In the genomic region with DNA sequence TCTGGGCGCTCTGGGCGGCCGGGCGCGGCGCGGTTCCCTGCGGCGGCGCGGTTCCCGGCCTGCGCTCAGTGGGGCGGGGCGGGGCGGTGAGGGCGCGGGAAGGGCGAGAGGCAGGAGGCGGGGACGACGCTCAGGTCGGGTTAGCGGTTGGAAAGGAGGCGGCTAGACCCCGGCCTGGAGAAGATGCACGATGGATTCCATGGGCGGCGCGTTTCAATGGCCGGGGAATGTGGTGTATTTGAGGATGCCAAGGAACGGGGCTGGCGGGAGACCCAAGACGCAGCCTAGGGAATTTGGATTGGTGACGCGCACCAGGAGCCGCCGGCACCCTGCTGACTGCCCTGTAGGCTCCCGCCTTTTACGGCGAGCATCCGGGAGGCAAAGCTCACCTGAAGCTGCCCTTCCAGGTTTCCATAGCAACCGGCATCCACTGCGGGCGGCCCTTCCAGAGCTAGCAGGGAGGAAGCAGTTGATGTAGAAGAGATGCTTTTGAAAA, we compare ENCODE assay signal across 8 mouse cellular contexts. TPM values are rescaled to one million over a fixed set of nuclear protein-coding genes. Genes with fewer than 3 reads are reported as not detected.
DNase-seq lines count a peak whose midpoint lies in the region.

No protein-coding gene starts in this region.

- DNase-seq in adrenal gland, postnatal 14 days = peak; percentile 87
- no peak for DNase-seq in adrenal gland, adult 18-20 months (ENCODE audit: low spot score in 2 of 2)
- DNase-seq in ES-CJ7 (ENCODE audit: low read depth, low spot score) = peak; percentile 92
- peak; percentile 32 to 61 for DNase-seq in cerebellum, postnatal 4 days (ENCODE audit: low spot score in 2 of 2)
- peak; percentile 69 to 77 for DNase-seq in frontal cortex, postnatal 36 days (ENCODE audit: low spot score in 2 of 2)
- DNase-seq in layer of hippocampus, postnatal 14 days (ENCODE audit: low spot score in 2 of 2) = peak; percentile 62 to 66
- DNase-seq in lung, postnatal 25 days (ENCODE audit: low spot score) = peak; percentile 69
- DNase-seq in right cerebral cortex, postnatal 36 days (ENCODE audit: low spot score in 2 of 2) = peak; percentile 69 to 74

RNA-seq across cellular contexts. Expression of a gene that starts 0.5 kb away (rescaled TPM):
- 28.9 and 33.0 TPM in 2 replicates for total RNA-seq in adrenal gland, postnatal 14 days (2021)
- 10 to 100 TPM; 24.0 to 29.2 TPM for total RNA-seq in adrenal gland, adult 18-20 months (2021)
- 100 to 1,000 TPM; 110 to 113 TPM for total RNA-seq in layer of hippocampus, postnatal 14 days (2021)

RNA-seq across cellular contexts. Expression of a gene that starts 18.9 kb away (rescaled TPM):
- 17.1 and 17.8 TPM in 2 replicates for total RNA-seq in adrenal gland, postnatal 14 days (2021)
- 10 to 100 TPM; 16.9 to 20.7 TPM for total RNA-seq in adrenal gland, adult 18-20 months (2021)
- 10 to 100 TPM; 13.7 to 15.1 TPM for total RNA-seq in layer of hippocampus, postnatal 14 days (2021)

RNA-seq across cellular contexts. Expression of a gene that starts 19.9 kb away (rescaled TPM):
- not detected in 2 replicates for total RNA-seq in adrenal gland, postnatal 14 days (2021)
- total RNA-seq in adrenal gland, adult 18-20 months (2021) = not detected
- 1 to 10 TPM in 1 of 2 experiments, under 1 TPM in 1; 0.76 to 2.0 TPM for total RNA-seq in layer of hippocampus, postnatal 14 days (2021)

RNA-seq across cellular contexts. Expression of a gene that starts 42.2 kb away (rescaled TPM):
- 5.4 and 6.3 TPM in 2 replicates for total RNA-seq in adrenal gland, postnatal 14 days (2021)
- total RNA-seq in adrenal gland, adult 18-20 months (2021) = 1 to 10 TPM; 4.1 to 6.5 TPM
- 1 to 10 TPM; 1.2 to 1.9 TPM for total RNA-seq in layer of hippocampus, postnatal 14 days (2021)

Comparison
In these comparisons a context has a peak if more than half of its experiments do, and no peak if none do; other contexts are left out.
1. DNase-seq: peak in adrenal gland, postnatal 14 days (single experiment), ES-CJ7 (single experiment), cerebellum, postnatal 4 days (2 of 2), frontal cortex, postnatal 36 days (2 of 2), layer of hippocampus, postnatal 14 days (2 of 2), lung, postnatal 25 days (single experiment) and right cerebral cortex, postnatal 36 days (2 of 2); none in adrenal gland, adult 18-20 months (0 of 2).